Mouse (Mus musculus) heart, embryonic 15.5 days (tissue): ENCODE results near the gene E130208F15Rik. TPM values are rescaled to one million over a fixed set of nuclear protein-coding genes. Genes with fewer than 3 reads are reported as not detected.

Experiments
- ATAC-seq: fragments of 200-750 bp; cut with Nextera tagmentation; replicated peaks from 2 replicates; pipeline ENCODE4 v1.8.0; 2017; ENCODE audit warnings: low read depth, moderate TSS enrichment; ENCODE audit not compliant: insufficient number of reproducible peaks, insufficient read depth, low FRiP score
- H3K27ac ChIP-seq: fragments of 300-500 bp; sonication (generic); 2 replicates; pipeline ENCODE4 v1.5.1; 2015; ENCODE audit warnings: mild to moderate bottlenecking, inconsistent platforms
- H3K27me3 ChIP-seq: fragments of 300-500 bp; sonication (generic); 2 replicates; pipeline ENCODE4 v1.6.1; 2015; ENCODE audit warnings: inconsistent platforms
- H3K36me3 ChIP-seq: fragments of 300-500 bp; sonication (generic); 2 replicates; pipeline ENCODE4 v1.6.1; 2015; ENCODE audit warnings: mild to moderate bottlenecking, inconsistent platforms
- H3K4me1 ChIP-seq: fragments of 300-500 bp; sonication (generic); replicated peaks from 2 replicates; pipeline ENCODE4 v1.6.1; 2015; ENCODE audit warnings: inconsistent platforms
- H3K4me2 ChIP-seq: fragments of 300-500 bp; sonication (generic); 2 replicates; pipeline ENCODE4 v1.6.1; 2015; ENCODE audit warnings: inconsistent platforms, mild to moderate bottlenecking, moderate library complexity
- H3K4me3 ChIP-seq: fragments of 300-500 bp; sonication (generic); 2 replicates; pipeline ENCODE4 v1.5.1; 2015; ENCODE audit warnings: mild to moderate bottlenecking, inconsistent platforms
- H3K9ac ChIP-seq: fragments of 300-500 bp; sonication (generic); 2 replicates; pipeline ENCODE4 v1.6.1; 2015; ENCODE audit warnings: mild to moderate bottlenecking, inconsistent platforms
- H3K9me3 ChIP-seq: fragments of 300-500 bp; sonication (generic); replicated peaks from 2 replicates; pipeline ENCODE4 v1.6.1; 2016; ENCODE audit warnings: inconsistent platforms
- WGBS: fragments of 180-500 bp; shearing (Covaris S2); methylation state at CpG from one replicate; pipeline ENCODE4 v1.1.7; 2015; ENCODE audit warnings: mixed read lengths; 5-methylcytosine and 5-hydroxymethylcytosine counted together
- polyA plus RNA-seq: library from polyadenylated mRNA; unstranded; fragments of >200 nt; fragmentation: Nextera tagmentation; extraction: Ambion mirVana; gene quantifications from 2 replicates; pipeline ENCODE4 v1.2.1, GENCODE M21; 2015

Gene E130208F15Rik
- 5.1 TPM in 1 of 2 replicates, not detected in the other for polyA plus RNA-seq

GRCm38 (mm10) chr7:30321539-30322284 is at the start of gene E130208F15Rik:
Gene E130208F15Rik (plus strand): TSS chr7:30321740.
- peak; percentile 54 for ATAC-seq
- peak within 1 kb of the TSS; percentile 93 for H3K27ac ChIP-seq
- peak within 1 kb of the TSS; percentile 86 for H3K4me2 ChIP-seq
- no peaks in the 10 kb centered on the region for H3K9me3 ChIP-seq
- H3K27me3 ChIP-seq: no peaks in the 10 kb centered on the region
- peak within 1 kb of the TSS; percentile 89 for H3K9ac ChIP-seq
- H3K36me3 ChIP-seq: no peaks in the 10 kb centered on the region
- WGBS: under 1% methylated on average over 63 of the region's 63 CpGs
- peaks cover 20% of the 10 kb centered on the region for H3K4me1 ChIP-seq
- H3K4me3 ChIP-seq: peak within 1 kb of the TSS; percentile 82

GRCm38 (mm10) chr7:30274383-30274782 is 47.2 kb upstream of the E130208F15Rik start:
- no peak overlapping the region for H3K27ac ChIP-seq

GRCm38 (mm10) chr7:30278911-30279310 is 42.6 kb upstream of the E130208F15Rik start:
- H3K9me3 ChIP-seq: no peaks in the 10 kb centered on the region
- H3K4me2 ChIP-seq: peak overlapping the region; percentile 93; the same call in 1 of the 2 replicates
- H3K4me3 ChIP-seq: 0 out of 2 replicates have a peak overlapping the region, but pooled peaks have one; percentile 96
- WGBS: 53% methylated on average over 2 of the region's 2 CpGs
- no peak overlapping the region for H3K9ac ChIP-seq
- peaks cover 24% of the 10 kb centered on the region for H3K4me1 ChIP-seq
- H3K27me3 ChIP-seq: no peaks in the 10 kb centered on the region
- no peak for ATAC-seq
- no peaks in the 10 kb centered on the region for H3K36me3 ChIP-seq
- no peak overlapping the region for H3K27ac ChIP-seq

More at GRCm38 (mm10) chr7:30274383-30274782, 47.2 kb upstream of the E130208F15Rik start:
- Histone ChIP-seq H3K4me2 (no peak overlapping the region), H3K9ac (no peak overlapping the region), H3K27me3 (no peaks in the 10 kb centered on the region), H3K9me3 (no peaks in the 10 kb centered on the region), H3K36me3 (peaks cover 13% of the 10 kb centered on the region; the same call in 1 of the 2 replicates), H3K4me3 (no peak overlapping the region), H3K4me1 (peaks cover 12% of the 10 kb centered on the region)
- ATAC-seq: no peak
- 67% methylated on average over 6 of the region's 6 CpGs for WGBS

GRCm38 (mm10) chr7:30279536-30279935 is 42.0 kb upstream of the E130208F15Rik start:
- Histone ChIP-seq H3K4me3 (peak overlapping the region; percentile 96), H3K4me1 (peaks cover 24% of the 10 kb centered on the region), H3K36me3 (no peaks in the 10 kb centered on the region), H3K27ac (peak overlapping the region; percentile 99), H3K4me2 (peak overlapping the region; percentile 93), H3K27me3 (no peaks in the 10 kb centered on the region), H3K9me3 (no peaks in the 10 kb centered on the region), H3K9ac (peak overlapping the region; percentile 64; the same call in 1 of the 2 replicates)
- ATAC-seq: no peak
- whole genome bisulfite sequencing: under 1% methylated on average over 6 of the region's 6 CpGs

GRCm38 (mm10) chr7:30279951-30280669 is 41.4 kb upstream of the E130208F15Rik start, which contains the start of the genes Thap8 and Wdr62:
Gene Thap8 (plus strand): TSS chr7:30280094.
Gene Wdr62 (minus strand): TSS chr7:30280419.
- Histone ChIP-seq H3K4me2 (peak within 1 kb of the TSS; percentile 93), H3K4me3 (peak within 1 kb of the TSS; percentile 96), H3K9me3 (no peaks in the 10 kb centered on the region), H3K9ac (peak within 1 kb of the TSS; percentile 64), H3K27me3 (no peaks in the 10 kb centered on the region), H3K36me3 (no peaks in the 10 kb centered on the region), H3K4me1 (peaks cover 21% of the 10 kb centered on the region), H3K27ac (peak within 1 kb of the TSS; percentile 99)
- ATAC-seq: peak; percentile 94
- under 1% methylated on average over 49 of the region's 49 CpGs for WGBS

GRCm38 (mm10) chr7:30280670-30281138 is 40.8 kb upstream of the E130208F15Rik start:
- H3K4me3 ChIP-seq: peak overlapping the region; percentile 96
- peak overlapping the region; percentile 93 for H3K4me2 ChIP-seq
- H3K9ac ChIP-seq: peak overlapping the region; percentile 53
- ATAC-seq: peak; percentile 87
- no peaks in the 10 kb centered on the region for H3K27me3 ChIP-seq
- under 1% methylated on average over 20 of the region's 20 CpGs for WGBS
- peak overlapping the region; percentile 99 for H3K27ac ChIP-seq
- H3K36me3 ChIP-seq: no peaks in the 10 kb centered on the region
- peaks cover 18% of the 10 kb centered on the region for H3K4me1 ChIP-seq
- no peaks in the 10 kb centered on the region for H3K9me3 ChIP-seq

GRCm38 (mm10) chr7:30281522-30281921 is 40.0 kb upstream of the E130208F15Rik start:
- no peak overlapping the region for H3K4me3 ChIP-seq
- H3K4me2 ChIP-seq: no peak overlapping the region
- H3K36me3 ChIP-seq: no peaks in the 10 kb centered on the region
- WGBS: 74% methylated on average over 4 of the region's 4 CpGs
- no peak overlapping the region for H3K9ac ChIP-seq
- H3K9me3 ChIP-seq: no peaks in the 10 kb centered on the region
- H3K4me1 ChIP-seq: peaks cover 18% of the 10 kb centered on the region
- ATAC-seq: no peak
- no peaks in the 10 kb centered on the region for H3K27me3 ChIP-seq
- H3K27ac ChIP-seq: peak overlapping the region; percentile 99; the same call in 1 of the 2 replicates

GRCm38 (mm10) chr7:30282740-30283139 is 38.8 kb upstream of the E130208F15Rik start:
- ATAC-seq: no peak
- Histone ChIP-seq H3K9ac (peak overlapping the region; percentile 15; the same call in 1 of the 2 replicates), H3K4me3 (no peak overlapping the region), H3K36me3 (no peaks in the 10 kb centered on the region), H3K27ac (peak overlapping the region; percentile 26; the same call in 1 of the 2 replicates), H3K9me3 (no peaks in the 10 kb centered on the region), H3K4me2 (peak overlapping the region; percentile 23; the same call in 1 of the 2 replicates), H3K4me1 (peaks cover 18% of the 10 kb centered on the region), H3K27me3 (no peaks in the 10 kb centered on the region)
- WGBS: 54% methylated on average over 7 of the region's 7 CpGs

GRCm38 (mm10) chr7:30286701-30287410 is 34.7 kb upstream of the E130208F15Rik start:
- H3K4me3 ChIP-seq: no peak overlapping the region
- 54% methylated on average over 8 of the region's 8 CpGs for WGBS
- H3K27ac ChIP-seq: no peak overlapping the region
- H3K4me1 ChIP-seq: peaks cover 9% of the 10 kb centered on the region
- no peaks in the 10 kb centered on the region for H3K36me3 ChIP-seq
- no peak for ATAC-seq
- H3K4me2 ChIP-seq: no peak overlapping the region
- no peaks in the 10 kb centered on the region for H3K27me3 ChIP-seq
- no peaks in the 10 kb centered on the region for H3K9me3 ChIP-seq
- H3K9ac ChIP-seq: no peak overlapping the region

- Histone ChIP-seq H3K4me3 (no peak overlapping the region), H3K9ac (no peak overlapping the region), H3K4me1 (peaks cover 11% of the 10 kb centered on the region), H3K36me3 (no peaks in the 10 kb centered on the region), H3K27me3 (no peaks in the 10 kb centered on the region), H3K9me3 (no peaks in the 10 kb centered on the region), H3K4me2 (no peak overlapping the region), H3K27ac (no peak overlapping the region)
- 60% methylated on average over 6 of the region's 6 CpGs for WGBS
- no peak for ATAC-seq
Measured at GRCm38 (mm10) chr7:30288046-30288445, 33.5 kb upstream of the E130208F15Rik start.
